Mouse (Mus musculus) forebrain, embryonic 12.5 days (tissue): ENCODE measurements around the gene Cyp8b1. TPM values are rescaled to one million over a fixed set of nuclear protein-coding genes. Genes with fewer than 3 reads are reported as not detected.

Experiments
- ATAC-seq: fragments of 200-750 bp; cut with Nextera tagmentation; 2 replicates; pipeline ENCODE4 v1.8.0; 2017; ENCODE audit warnings: moderate TSS enrichment; ENCODE audit not compliant: low FRiP score
- H3K27ac ChIP-seq: fragments of 300-500 bp; sonication (generic); 2 replicates; pipeline ENCODE4 v1.5.1; 2016; ENCODE audit warnings: mild to moderate bottlenecking
- H3K27me3 ChIP-seq: fragments of 300-500 bp; sonication (generic); 2 replicates; pipeline ENCODE4 v1.6.1; 2016; ENCODE audit warnings: mild to moderate bottlenecking
- H3K36me3 ChIP-seq: fragments of 300-500 bp; sonication (generic); replicated peaks from 2 replicates; pipeline ENCODE4 v1.6.1; 2016; ENCODE audit warnings: mild to moderate bottlenecking
- H3K4me1 ChIP-seq: fragments of 300-500 bp; sonication (generic); 2 replicates; pipeline ENCODE4 v1.6.1; 2016
- H3K4me2 ChIP-seq: fragments of 300-500 bp; sonication (generic); 2 replicates; pipeline ENCODE4 v1.6.1; 2016; ENCODE audit warnings: mild to moderate bottlenecking, moderate library complexity
- H3K4me3 ChIP-seq: fragments of 300-500 bp; sonication (generic); replicated peaks from 2 replicates; pipeline ENCODE4 v1.5.1; 2016; ENCODE audit warnings: mild to moderate bottlenecking
- H3K9ac ChIP-seq: fragments of 300-500 bp; sonication (generic); 2 replicates; pipeline ENCODE4 v1.6.1; 2016; ENCODE audit warnings: mild to moderate bottlenecking
- H3K9me3 ChIP-seq: fragments of 300-500 bp; sonication (generic); 2 replicates; pipeline ENCODE4 v1.6.1; 2016
- WGBS: fragments of 180-500 bp; shearing (Covaris S2); methylation state at CpG from one replicate; pipeline ENCODE4 v1.1.7; 2016; 5-methylcytosine and 5-hydroxymethylcytosine counted together
- polyA plus RNA-seq: library from polyadenylated mRNA; unstranded; fragments of >200 nt; fragmentation: Nextera tagmentation; extraction: Ambion mirVana; gene quantifications from 2 replicates; pipeline ENCODE4 v1.2.1, GENCODE M21; 2016

Cyp8b1 gene
- polyA plus RNA-seq = not detected in 2 replicates

- Histone ChIP-seq H3K36me3 (no peaks in the 10 kb centered on the region), H3K27me3 (no peaks in the 10 kb centered on the region; the same call in 1 of the 2 replicates), H3K27ac (no peak within 1 kb of the TSS), H3K4me2 (no peak within 1 kb of the TSS), H3K4me3 (no peak within 1 kb of the TSS), H3K9ac (no peak within 1 kb of the TSS), H3K9me3 (no peaks in the 10 kb centered on the region), H3K4me1 (no peaks in the 10 kb centered on the region)
- WGBS = 84% methylated on average over 8 of the region's 8 CpGs
- no peak for ATAC-seq
Measured at GRCm38 (mm10) chr9:121916102-121916501, at the start of gene Cyp8b1. Gene Cyp8b1 (minus strand): TSS chr9:121916305.

- ATAC-seq = no peak
- Histone ChIP-seq H3K27me3 (no peaks in the 10 kb centered on the region), H3K9ac (no peak overlapping the region), H3K36me3 (no peaks in the 10 kb centered on the region), H3K4me3 (no peak overlapping the region), H3K4me2 (no peak overlapping the region), H3K4me1 (no peaks in the 10 kb centered on the region), H3K27ac (no peak overlapping the region), H3K9me3 (no peaks in the 10 kb centered on the region)
- 92% methylated on average over 7 of the region's 7 CpGs for WGBS
Measured at GRCm38 (mm10) chr9:121964941-121965340, 48.8 kb upstream of the Cyp8b1 start.

- peaks cover 5% of the 10 kb centered on the region; the same call in 1 of the 2 replicates for H3K4me1 ChIP-seq
- H3K4me3 ChIP-seq = no peak overlapping the region
- no peak overlapping the region for H3K4me2 ChIP-seq
- no peak overlapping the region for H3K27ac ChIP-seq
- H3K9me3 ChIP-seq = no peaks in the 10 kb centered on the region
- no peak overlapping the region for H3K9ac ChIP-seq
- 64% methylated on average over 7 of the region's 7 CpGs for WGBS
- no peak for ATAC-seq
- H3K36me3 ChIP-seq = no peaks in the 10 kb centered on the region
- H3K27me3 ChIP-seq = no peaks in the 10 kb centered on the region
Measured at GRCm38 (mm10) chr9:121959966-121960635, 44.0 kb upstream of the Cyp8b1 start.

- Histone ChIP-seq H3K36me3 (no peaks in the 10 kb centered on the region), H3K27me3 (0 out of 2 replicates have a peak, but pooled peaks cover under 1% of the 10 kb centered on the region), H3K9ac (no peak overlapping the region), H3K4me2 (no peak overlapping the region), H3K9me3 (no peaks in the 10 kb centered on the region), H3K27ac (no peak overlapping the region), H3K4me1 (peaks cover 11% of the 10 kb centered on the region), H3K4me3 (no peak overlapping the region)
- ATAC-seq = no peak
- 92% methylated on average over 6 of the region's 6 CpGs for WGBS
Measured at GRCm38 (mm10) chr9:121952596-121952995, 36.5 kb upstream of the Cyp8b1 start.

GRCm38 (mm10) chr9:121951114-121951423, 35.0 kb upstream of the Cyp8b1 start:
- Histone ChIP-seq H3K4me2 (peak overlapping the region; percentile 50), H3K4me1 (peaks cover 11% of the 10 kb centered on the region), H3K9ac (peak overlapping the region; percentile 29; the same call in 1 of the 2 replicates), H3K27me3 (0 out of 2 replicates have a peak, but pooled peaks cover 4% of the 10 kb centered on the region), H3K36me3 (no peaks in the 10 kb centered on the region), H3K9me3 (no peaks in the 10 kb centered on the region), H3K4me3 (peak overlapping the region; percentile 21), H3K27ac (peak overlapping the region; percentile 65)
- 46% methylated on average over 4 of the region's 4 CpGs for WGBS
- ATAC-seq = peak; percentile 27; the same call in 1 of the 2 replicates

- Histone ChIP-seq H3K4me2 (peak within 1 kb of the TSS; percentile 50), H3K27me3 (0 out of 2 replicates have a peak, but pooled peaks cover 4% of the 10 kb centered on the region), H3K4me3 (peak within 1 kb of the TSS; percentile 21), H3K36me3 (no peaks in the 10 kb centered on the region), H3K27ac (peak within 1 kb of the TSS; percentile 65), H3K9ac (peak within 1 kb of the TSS; percentile 29; the same call in 1 of the 2 replicates), H3K4me1 (peaks cover 11% of the 10 kb centered on the region), H3K9me3 (no peaks in the 10 kb centered on the region)
- WGBS = 15% methylated on average over 13 of the region's 14 CpGs
- peak; percentile 90 for ATAC-seq
Measured at GRCm38 (mm10) chr9:121950418-121951113, 34.5 kb upstream of the Cyp8b1 start, which contains the start of gene Fam198a. Gene Fam198a (plus strand): TSS chr9:121950988.

- H3K9ac ChIP-seq = no peak overlapping the region
- H3K9me3 ChIP-seq = no peaks in the 10 kb centered on the region
- ATAC-seq = no peak
- H3K27me3 ChIP-seq = 0 out of 2 replicates have a peak, but pooled peaks cover 4% of the 10 kb centered on the region
- peaks cover 11% of the 10 kb centered on the region for H3K4me1 ChIP-seq
- H3K4me3 ChIP-seq = no peak overlapping the region
- 82% methylated on average over 4 of the region's 4 CpGs for WGBS
- H3K36me3 ChIP-seq = no peaks in the 10 kb centered on the region
- no peak overlapping the region for H3K27ac ChIP-seq
- H3K4me2 ChIP-seq = no peak overlapping the region
Measured at GRCm38 (mm10) chr9:121948431-121948830, 32.3 kb upstream of the Cyp8b1 start.

GRCm38 (mm10) chr9:121947784-121948183, 31.7 kb upstream of the Cyp8b1 start:
- 0 out of 2 replicates have a peak, but pooled peaks cover 4% of the 10 kb centered on the region for H3K27me3 ChIP-seq
- H3K27ac ChIP-seq = no peak overlapping the region
- no peak overlapping the region for H3K4me3 ChIP-seq
- no peak overlapping the region for H3K9ac ChIP-seq
- 17% methylated on average over 4 of the region's 4 CpGs for WGBS
- H3K4me1 ChIP-seq = peaks cover 11% of the 10 kb centered on the region
- no peak for ATAC-seq
- no peaks in the 10 kb centered on the region for H3K36me3 ChIP-seq
- no peaks in the 10 kb centered on the region for H3K9me3 ChIP-seq
- no peak overlapping the region for H3K4me2 ChIP-seq

- no peak for ATAC-seq
- Histone ChIP-seq H3K4me1 (no peaks in the 10 kb centered on the region), H3K9me3 (no peaks in the 10 kb centered on the region), H3K9ac (no peak overlapping the region), H3K4me3 (no peak overlapping the region), H3K27ac (no peak overlapping the region), H3K36me3 (no peaks in the 10 kb centered on the region), H3K27me3 (0 out of 2 replicates have a peak, but pooled peaks cover 4% of the 10 kb centered on the region), H3K4me2 (no peak overlapping the region)
- 82% methylated on average over 3 of the region's 3 CpGs for WGBS
Measured at GRCm38 (mm10) chr9:121943628-121944027, 27.5 kb upstream of the Cyp8b1 start.

GRCm38 (mm10) chr9:121943005-121943404, 26.9 kb upstream of the Cyp8b1 start:
- no peak overlapping the region for H3K4me3 ChIP-seq
- no peaks in the 10 kb centered on the region for H3K9me3 ChIP-seq
- ATAC-seq = no peak
- no peaks in the 10 kb centered on the region for H3K4me1 ChIP-seq
- H3K27me3 ChIP-seq = 0 out of 2 replicates have a peak, but pooled peaks cover 4% of the 10 kb centered on the region
- H3K9ac ChIP-seq = no peak overlapping the region
- H3K27ac ChIP-seq = no peak overlapping the region
- H3K4me2 ChIP-seq = no peak overlapping the region
- H3K36me3 ChIP-seq = no peaks in the 10 kb centered on the region
- 88% methylated on average over 3 of the region's 3 CpGs for WGBS

- Histone ChIP-seq H3K4me1 (no peaks in the 10 kb centered on the region), H3K9ac (peak overlapping the region; percentile 54), H3K9me3 (no peaks in the 10 kb centered on the region), H3K4me3 (peak overlapping the region; percentile 45), H3K36me3 (no peaks in the 10 kb centered on the region), H3K27me3 (no peaks in the 10 kb centered on the region), H3K4me2 (peak overlapping the region; percentile 51), H3K27ac (no peak overlapping the region)
- WGBS = 70% methylated on average over 21 of the region's 21 CpGs
- peak; percentile 49; the same call in 1 of the 2 replicates for ATAC-seq
Measured at GRCm38 (mm10) chr9:121937944-121938355, 21.8 kb upstream of the Cyp8b1 start.

- peak; percentile 49; the same call in 1 of the 2 replicates for ATAC-seq
- H3K36me3 ChIP-seq = no peaks in the 10 kb centered on the region
- peaks cover 2% of the 10 kb centered on the region; the same call in 1 of the 2 replicates for H3K27me3 ChIP-seq
- peak overlapping the region; percentile 54; the same call in 1 of the 2 replicates for H3K9ac ChIP-seq
- H3K4me1 ChIP-seq = no peaks in the 10 kb centered on the region
- peak overlapping the region; percentile 51 for H3K4me2 ChIP-seq
- WGBS = 76% methylated on average over 6 of the region's 6 CpGs
- no peaks in the 10 kb centered on the region for H3K9me3 ChIP-seq
- H3K27ac ChIP-seq = no peak overlapping the region
- H3K4me3 ChIP-seq = peak overlapping the region; percentile 45
Measured at GRCm38 (mm10) chr9:121937451-121937864, 21.4 kb upstream of the Cyp8b1 start.
